8 mouse cellular contexts compared by ENCODE assay signal in genomic region chr2:173586118-173586968, GRCm38 (mm10). TPM values are rescaled to one million over a fixed set of nuclear protein-coding genes. Genes with fewer than 3 reads are reported as not detected.
DNase-seq lines count a peak whose midpoint lies in the region; ATAC-seq and TF ChIP-seq lines count a peak whose summit lies in the region.

No protein-coding gene starts in this region.

- DNase-seq in c-Kit-positive CD71-positive TER-119-negative erythroid progenitor cells, embryonic 14.5 days (ENCODE audit: low read depth), result peak; percentile 71
- DNase-seq in heart, postnatal 25 days (ENCODE audit: low spot score), result peak; percentile 26
- peak; percentile 66 to 72 for DNase-seq in layer of hippocampus, postnatal 10 days (ENCODE audit: low spot score in 2 of 2)
- DNase-seq in lung, postnatal 25 days (ENCODE audit: low spot score), result peak; percentile 64
- DNase-seq in ovary, postnatal 36 days (ENCODE audit: low spot score), result peak; percentile 80
- peak; percentile 89 for DNase-seq in thymus, postnatal 4 days

- H3K27ac ChIP-seq in ES-Bruce4 (ENCODE audit: insufficient read depth, low read length), result no peak overlapping the region
- H3K27ac ChIP-seq in forebrain, embryonic 12.5 days, result no peak overlapping the region

- ATAC-seq in forebrain, embryonic 12.5 days (ENCODE audit: low FRiP score), result peak; percentile 64; the same call in 1 of the 2 replicates

- no peaks in the 10 kb centered on the region for H3K4me1 ChIP-seq in ES-Bruce4 (ENCODE audit: control insufficient read depth, insufficient read depth, low read length)
- peaks cover 9% of the 10 kb centered on the region; the same call in 1 of the 2 replicates for H3K4me1 ChIP-seq in forebrain, embryonic 12.5 days

- TF ChIP-seq POLR2A in ES-Bruce4 (IDR thresholded peaks at IDR 0.05; ENCODE audit: insufficient read depth, low read length), result no peak

- peak overlapping the region; percentile 52 for H3K4me3 ChIP-seq in ES-Bruce4 (ENCODE audit: low read depth, low read length)
- peak overlapping the region; percentile 44 for H3K4me3 ChIP-seq in forebrain, embryonic 12.5 days (replicated peaks)

- TF ChIP-seq CTCF in ES-Bruce4 (IDR thresholded peaks at IDR 0.05; ENCODE audit: low read depth, low read length), result peak; percentile 65

- TF ChIP-seq EP300 in ES-Bruce4 (IDR thresholded peaks at IDR 0.05; ENCODE audit: insufficient read depth, low read depth, low read length), result no peak

- H3K9ac ChIP-seq in ES-Bruce4 (ENCODE audit: low read depth, poor library complexity, severe bottlenecking), result peak overlapping the region; percentile 15
- peak overlapping the region; percentile 48 for H3K9ac ChIP-seq in forebrain, embryonic 12.5 days

- peaks cover 7% of the 10 kb centered on the region for H3K27me3 ChIP-seq in ES-Bruce4 (ENCODE audit: control insufficient read depth, insufficient read depth, low read length, poor library complexity, severe bottlenecking)
- peaks cover 28% of the 10 kb centered on the region for H3K27me3 ChIP-seq in forebrain, embryonic 12.5 days

- no peaks in the 10 kb centered on the region for H3K9me3 ChIP-seq in ES-Bruce4 (replicated peaks; ENCODE audit: control insufficient read depth, insufficient read depth, low read length, poor library complexity, severe bottlenecking)
- 0 out of 2 replicates have a peak, but pooled peaks cover 4% of the 10 kb centered on the region for H3K9me3 ChIP-seq in forebrain, embryonic 12.5 days

- peak overlapping the region; percentile 71 for H3K4me2 ChIP-seq in forebrain, embryonic 12.5 days

- under 1% methylated on average over 68 of the region's 68 CpGs for WGBS in forebrain, embryonic 12.5 days

- no peaks in the 10 kb centered on the region for H3K36me3 ChIP-seq in ES-Bruce4 (ENCODE audit: control insufficient read depth, insufficient read depth, low read length, poor library complexity, severe bottlenecking)
- no peaks in the 10 kb centered on the region for H3K36me3 ChIP-seq in forebrain, embryonic 12.5 days (replicated peaks)

- intact Hi-C loops in heart, postnatal 25 days (cut with DNase I), result loop anchor here (2.0 to 5.0 kb wide), 3 partner anchors 526 to 1316 kb away; partner anchors contain the start of gene Npepl1

RNA-seq across cellular contexts. Expression of gene Ankrd60, which starts 8.2 kb away (rescaled TPM):
- polyA plus RNA-seq in ES-Bruce4 (2011; ENCODE audit: insufficient read depth, insufficient read length, low read depth, missing spikeins), result not detected in 2 replicates
- polyA plus RNA-seq in forebrain, embryonic 12.5 days (2016; fragmentation: Nextera tagmentation; extraction: Ambion mirVana), result not detected in 2 replicates
- not detected for total RNA-seq in heart, postnatal 25 days (2021)
- not detected for total RNA-seq in layer of hippocampus, postnatal 10 days (2021)

Comparison
In these comparisons a context has a peak if more than half of its experiments do, and no peak if none do; other contexts are left out.
1. DNase-seq: peak in every context shown above with its lines; median percentile 89 in thymus, postnatal 4 days; 80 in ovary, postnatal 36 days; 71 in c-Kit-positive CD71-positive TER-119-negative erythroid progenitor cells, embryonic 14.5 days; 69 in layer of hippocampus, postnatal 10 days; 64 in lung, postnatal 25 days; 26 in heart, postnatal 25 days.